Mouse (Mus musculus): ENCODE data around the gene Srp72.

DNA sequence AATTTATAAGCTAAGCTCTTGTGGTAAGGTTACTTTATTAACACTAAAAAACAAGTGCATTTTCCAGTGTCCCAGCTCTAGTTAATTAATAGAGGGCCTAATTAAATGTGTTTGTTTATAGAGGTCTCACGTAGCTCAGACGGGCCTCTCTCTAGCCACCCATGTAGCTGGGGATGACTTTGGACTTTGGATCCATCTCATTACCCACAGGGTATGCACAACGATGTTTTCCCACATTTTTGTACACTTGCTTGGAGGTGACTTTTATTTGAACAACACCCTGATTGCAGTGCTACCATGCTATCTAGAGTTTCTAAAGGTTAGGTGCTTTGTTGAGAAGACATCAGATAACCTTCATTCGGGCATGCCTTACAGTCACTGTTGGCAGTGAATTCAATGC, 32.0 kb upstream of the Srp72 start:
- TF ChIP-seq E2F4 (IDR thresholded peaks at IDR 0.05; ENCODE audit: insufficient replicate concordance, low read depth, low read length) = no peak
- TF ChIP-seq CHD1 (IDR thresholded peaks at IDR 0.05; ENCODE audit: low read depth, low read length) = no peak
- TF ChIP-seq CTCF (conservative IDR thresholded peaks at IDR 0.05 in 1 of 2, IDR thresholded peaks at IDR 0.05 in 1 of 2; ENCODE audit: low read depth in 2 of 2, low read length in 2 of 2) = no peak
- no peak for TF ChIP-seq JUND (conservative IDR thresholded peaks at IDR 0.05; ENCODE audit: low read depth, low read length)
- no peak for TF ChIP-seq MAX (IDR thresholded peaks at IDR 0.05; ENCODE audit: low read length)
- TF ChIP-seq POLR2A (IDR thresholded peaks at IDR 0.05; ENCODE audit: low read depth, low read length) = no peak
- no peak for TF ChIP-seq CHD2 (IDR thresholded peaks at IDR 0.05; ENCODE audit: low read length)
- TF ChIP-seq TCF12 (IDR thresholded peaks at IDR 0.05; ENCODE audit: low read depth, low read length) = no peak
- no peak for TF ChIP-seq ZC3H11A (IDR thresholded peaks at IDR 0.05; ENCODE audit: low read depth, low read length)
- TF ChIP-seq EP300 (IDR thresholded peaks at IDR 0.05; ENCODE audit: low read length) = no peak
- TF ChIP-seq IRF4 (IDR thresholded peaks at IDR 0.05; ENCODE audit: low read depth, low read length) = no peak
- no peak for TF ChIP-seq ZNF384 (IDR thresholded peaks at IDR 0.05; ENCODE audit: low read depth, low read length)
